Mouse (Mus musculus) forebrain, embryonic 14.5 days (tissue): ENCODE results near the gene Gab1. TPM values are rescaled to one million over a fixed set of nuclear protein-coding genes. Genes with fewer than 3 reads are reported as not detected.

ENCODE experiments used
- ATAC-seq: fragments of 200-750 bp; cut with Nextera tagmentation; 2 replicates; pipeline ENCODE4 v1.8.0; 2017; ENCODE audit warnings: mild to moderate bottlenecking, moderate library complexity
- DNase-seq: peaks from one replicate; pipeline ENCODE4 v3.0.0-alpha.2; 2015; ENCODE audit warnings: low spot score
- H3K27ac ChIP-seq: fragments of 300-500 bp; sonication (generic); 2 replicates; pipeline ENCODE4 v1.5.1; 2014; ENCODE audit warnings: low read depth, mild to moderate bottlenecking, control low read depth, low read length, moderate library complexity
- H3K27me3 ChIP-seq: fragments of 300-500 bp; sonication (generic); replicated peaks from 2 replicates; pipeline ENCODE4 v1.6.1; 2014; ENCODE audit warnings: low read length, control low read depth, mixed read lengths; ENCODE audit not compliant: control insufficient read depth, insufficient read depth
- H3K36me3 ChIP-seq: fragments of 300-500 bp; sonication (generic); 2 replicates; pipeline ENCODE4 v1.6.1; 2014; ENCODE audit warnings: low read length, control low read depth; ENCODE audit not compliant: control insufficient read depth, insufficient read depth
- H3K4me1 ChIP-seq: fragments of 300-500 bp; sonication (generic); 2 replicates; pipeline ENCODE4 v1.6.1; 2014; ENCODE audit warnings: antibody characterized with exemption, low read length, control low read depth; ENCODE audit not compliant: control insufficient read depth, insufficient read depth
- H3K4me2 ChIP-seq: fragments of 300-500 bp; sonication (generic); 2 replicates; pipeline ENCODE4 v1.6.1; 2014; ENCODE audit warnings: mild to moderate bottlenecking, control low read depth, low read length
- H3K4me3 ChIP-seq: fragments of 300-500 bp; sonication (generic); 2 replicates; pipeline ENCODE4 v1.5.1; 2014; ENCODE audit warnings: low read depth, low read length, control low read depth
- H3K9ac ChIP-seq: fragments of 300-500 bp; sonication (generic); 2 replicates; pipeline ENCODE4 v1.6.1; 2014; ENCODE audit warnings: mild to moderate bottlenecking, low read length, control low read depth, moderate library complexity
- H3K9me3 ChIP-seq: fragments of 300-500 bp; sonication (generic); replicated peaks from 2 replicates; pipeline ENCODE4 v1.6.1; 2016; ENCODE audit warnings: low read length, control low read depth, mixed read lengths; ENCODE audit not compliant: control insufficient read depth
- WGBS: fragments of 180-500 bp; shearing (Covaris S2); extraction: QIAGEN DNeasy Blood & Tissue Kit; methylation state at CpG from one replicate; pipeline ENCODE4 v1.1.7; 2014; 5-methylcytosine and 5-hydroxymethylcytosine counted together
- polyA plus RNA-seq: library from polyadenylated mRNA; unstranded; fragments of >200 nt; fragmentation: Nextera tagmentation; extraction: Ambion mirVana; gene quantifications from 2 replicates; pipeline ENCODE4 v1.2.1, GENCODE M21; 2014

Gab1 gene
- 15.4 and 15.8 TPM in 2 replicates for polyA plus RNA-seq

DNA sequence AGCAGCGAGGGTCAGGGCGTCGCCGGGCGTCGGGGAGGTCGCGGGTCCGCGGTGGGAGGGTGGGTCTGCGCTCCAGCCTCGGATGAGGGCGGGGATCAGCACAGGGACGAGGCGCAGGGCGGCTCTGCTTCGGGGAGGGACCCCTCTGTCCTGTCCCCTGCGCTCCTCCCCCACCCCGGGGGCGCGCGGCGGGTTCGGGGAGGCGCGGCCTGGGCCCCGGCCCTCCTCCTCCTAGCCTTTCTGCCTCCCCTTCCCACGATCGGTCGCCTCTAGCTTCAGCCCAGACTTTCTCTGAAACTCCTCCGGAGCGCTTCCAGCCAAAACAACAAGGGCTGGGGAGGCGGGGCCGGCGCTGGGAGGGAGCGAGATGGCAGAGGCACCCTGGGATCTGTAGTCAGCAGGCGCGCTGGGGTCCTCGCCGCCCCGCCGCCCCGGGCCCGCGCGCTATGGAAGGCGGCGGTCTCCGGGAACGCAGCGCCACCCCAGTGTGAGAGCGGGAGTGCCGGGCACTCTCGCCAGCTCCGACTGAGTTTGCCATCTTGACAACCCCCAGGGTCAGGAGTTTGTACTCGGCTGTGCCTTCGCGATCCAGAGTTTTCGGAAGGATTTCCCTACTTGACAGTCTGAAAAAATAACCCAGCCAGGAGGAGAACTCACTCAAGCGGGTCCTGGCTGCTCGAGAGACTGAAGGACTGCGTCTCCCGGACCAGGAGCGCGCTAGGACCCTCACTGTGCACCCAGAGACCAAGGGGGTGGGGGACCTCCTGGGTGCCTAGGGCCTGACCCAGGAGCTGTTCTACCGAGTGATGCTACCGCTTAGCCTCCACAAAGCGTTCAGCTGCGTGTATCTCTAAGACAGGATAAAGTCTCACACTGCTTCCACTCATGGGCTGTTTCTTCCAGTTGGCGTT, at the start of gene Gab1:
TSS of gene Gab1 (minus strand) at position 324 of the 911 bp plus-strand sequence.
- H3K36me3 ChIP-seq = no peaks in the 10 kb centered on the region
- WGBS = 1% methylated on average over 65 of the region's 70 CpGs
- peak within 1 kb of the TSS; percentile 92 for H3K27ac ChIP-seq
- H3K4me2 ChIP-seq = peak within 1 kb of the TSS; percentile 80
- H3K9ac ChIP-seq = peak within 1 kb of the TSS; percentile 83
- ATAC-seq (peak; percentile 97), DNase-seq (peak; percentile 95)
- H3K27me3 ChIP-seq = no peaks in the 10 kb centered on the region
- H3K4me1 ChIP-seq = peaks cover 10% of the 10 kb centered on the region
- H3K4me3 ChIP-seq = peak within 1 kb of the TSS; percentile 86
- H3K9me3 ChIP-seq = no peaks in the 10 kb centered on the region

DNA sequence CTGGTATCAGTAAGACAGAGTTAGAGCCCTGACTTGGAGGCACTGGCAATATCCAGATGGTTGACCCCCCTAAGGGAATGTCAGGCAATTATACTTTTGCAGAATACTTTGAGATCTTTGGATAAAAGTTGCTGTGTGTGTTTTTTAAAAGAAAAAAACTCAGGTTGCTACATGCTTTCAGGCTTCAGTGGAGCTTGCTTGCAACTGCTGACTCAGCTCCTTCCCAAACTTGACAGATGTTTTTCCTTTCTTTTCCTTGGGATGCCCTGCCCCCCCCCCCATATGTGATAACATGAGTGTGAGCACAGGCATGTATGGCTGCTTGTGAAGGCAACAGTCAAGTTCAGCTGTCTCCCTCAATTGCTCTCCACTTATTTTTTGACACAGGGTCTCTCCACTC, 48.5 kb upstream of the Gab1 start:
- H3K4me1 ChIP-seq = no peaks in the 10 kb centered on the region
- H3K27ac ChIP-seq = no peak overlapping the region
- H3K4me2 ChIP-seq = no peak overlapping the region
- H3K4me3 ChIP-seq = no peak overlapping the region
- ATAC-seq (no peak), DNase-seq (no peak)
- no peaks in the 10 kb centered on the region for H3K27me3 ChIP-seq
- no peaks in the 10 kb centered on the region for H3K36me3 ChIP-seq
- H3K9me3 ChIP-seq = no peaks in the 10 kb centered on the region
- H3K9ac ChIP-seq = no peak overlapping the region

DNA sequence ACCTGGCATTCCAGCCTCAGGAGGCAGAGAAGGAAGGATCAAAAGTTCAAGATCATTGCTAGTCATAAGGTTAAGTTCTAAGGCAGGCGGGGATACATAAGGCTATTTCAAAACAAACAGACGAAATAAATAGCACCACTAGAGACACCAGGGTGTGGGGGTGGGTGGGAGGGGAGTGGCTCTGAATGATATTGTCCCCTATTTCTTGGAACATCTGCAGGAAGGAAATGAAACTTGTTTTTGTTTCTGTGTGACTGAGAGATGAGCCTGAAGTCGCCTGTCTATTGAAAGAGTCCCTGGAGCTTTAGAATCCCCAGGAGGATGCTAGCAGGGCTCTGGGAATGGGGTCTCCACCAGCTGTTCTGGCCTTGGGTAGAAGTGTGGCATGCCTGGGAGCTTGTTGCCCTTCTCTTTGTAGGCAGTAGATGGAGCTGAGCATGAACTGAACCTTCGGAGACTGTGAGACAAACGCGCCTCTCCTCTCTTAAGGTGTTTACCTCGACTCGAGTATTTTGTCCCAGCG, 43.5 kb upstream of the Gab1 start:
- no peak overlapping the region for H3K4me2 ChIP-seq
- H3K9me3 ChIP-seq = no peaks in the 10 kb centered on the region
- no peaks in the 10 kb centered on the region for H3K36me3 ChIP-seq
- WGBS = 84% methylated on average over 9 of the region's 9 CpGs
- H3K4me3 ChIP-seq = no peak overlapping the region
- H3K4me1 ChIP-seq = peaks cover 4% of the 10 kb centered on the region; the same call in 1 of the 2 replicates
- H3K27ac ChIP-seq = no peak overlapping the region
- DNase-seq (no peak), ATAC-seq (no peak)
- no peak overlapping the region for H3K9ac ChIP-seq
- no peaks in the 10 kb centered on the region for H3K27me3 ChIP-seq

DNA sequence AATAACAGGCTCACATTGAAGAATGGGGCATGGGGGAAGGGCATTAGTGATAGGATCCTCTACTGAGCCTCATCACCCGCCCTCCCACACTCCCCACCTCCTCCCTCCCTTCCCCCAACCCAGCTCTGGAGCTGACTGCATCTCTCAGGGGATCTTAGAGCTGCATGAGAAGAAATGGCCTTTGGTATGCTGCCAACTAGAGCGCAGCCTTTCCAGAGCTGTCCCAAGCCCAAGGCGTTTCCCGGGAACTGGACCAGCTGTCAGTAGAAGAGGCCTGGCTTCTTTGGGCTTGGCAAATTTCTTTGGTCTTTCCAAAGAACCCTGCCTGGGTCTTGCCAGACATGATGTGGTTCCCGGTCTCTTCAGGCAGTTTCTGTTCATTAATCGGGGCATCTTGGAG, 42.3 kb upstream of the Gab1 start:
- Histone ChIP-seq H3K9me3 (no peaks in the 10 kb centered on the region), H3K9ac (no peak overlapping the region), H3K4me2 (no peak overlapping the region), H3K4me3 (no peak overlapping the region), H3K36me3 (no peaks in the 10 kb centered on the region), H3K27me3 (no peaks in the 10 kb centered on the region), H3K27ac (no peak overlapping the region), H3K4me1 (peaks cover 4% of the 10 kb centered on the region; the same call in 1 of the 2 replicates)
- DNase-seq (peak; percentile 80), ATAC-seq (peak; percentile 69)
- WGBS = 38% methylated on average over 6 of the region's 6 CpGs

DNA sequence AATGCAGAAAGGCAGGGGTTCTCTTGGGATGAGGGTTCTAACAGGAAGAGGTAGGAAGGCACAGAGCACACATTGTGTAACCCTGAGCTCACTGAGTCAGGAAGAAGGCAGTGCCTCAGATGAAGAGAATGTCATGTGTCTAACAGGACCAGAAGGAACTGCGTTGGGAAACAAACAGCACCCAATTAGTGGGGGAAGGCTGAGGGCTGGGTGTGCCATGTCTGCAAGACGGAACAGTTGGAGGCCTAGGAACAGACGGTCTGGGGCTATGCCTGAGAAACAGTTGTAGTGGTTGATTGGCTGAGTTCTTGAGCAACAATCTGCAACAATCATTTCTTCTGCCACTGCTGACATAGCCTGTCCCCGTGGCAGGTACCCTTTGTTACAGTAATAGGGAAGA, 38.8 kb upstream of the Gab1 start:
- Histone ChIP-seq H3K9ac (no peak overlapping the region), H3K36me3 (no peaks in the 10 kb centered on the region), H3K4me3 (no peak overlapping the region), H3K27me3 (no peaks in the 10 kb centered on the region), H3K27ac (no peak overlapping the region), H3K4me1 (peaks cover 4% of the 10 kb centered on the region; the same call in 1 of the 2 replicates), H3K4me2 (no peak overlapping the region), H3K9me3 (no peaks in the 10 kb centered on the region)
- 70% methylated on average over 4 of the region's 4 CpGs for WGBS
- ATAC-seq (peak; percentile 76; the same call in 1 of the 2 replicates), DNase-seq (peak; percentile 53)

DNA sequence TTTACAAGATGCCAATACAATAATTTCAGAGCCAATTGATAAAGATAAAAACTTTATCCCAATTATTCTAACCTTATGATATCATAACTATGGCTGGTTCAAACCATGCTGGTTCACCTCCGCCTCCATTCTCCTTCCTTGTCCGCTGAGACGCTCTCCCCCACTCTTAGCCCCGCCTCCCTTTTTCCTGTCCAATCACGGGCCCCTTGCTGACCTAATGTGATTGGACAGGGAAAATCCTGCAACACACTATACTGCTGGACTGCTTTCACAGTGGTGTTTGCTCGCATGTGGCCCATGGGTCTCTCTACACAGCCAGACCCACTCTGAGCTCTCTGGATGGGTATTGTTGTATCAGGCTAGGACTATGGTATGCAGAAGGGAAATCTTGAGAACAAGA, 38.2 kb upstream of the Gab1 start:
- ATAC-seq = no peak
- no peak overlapping the region for H3K27ac ChIP-seq
- no peak for DNase-seq
- H3K36me3 ChIP-seq = no peaks in the 10 kb centered on the region
- no peaks in the 10 kb centered on the region for H3K9me3 ChIP-seq
- H3K9ac ChIP-seq = no peak overlapping the region
- H3K27me3 ChIP-seq = no peaks in the 10 kb centered on the region
- peaks cover 4% of the 10 kb centered on the region; the same call in 1 of the 2 replicates for H3K4me1 ChIP-seq
- WGBS = 95% methylated on average over 6 of the region's 6 CpGs
- H3K4me2 ChIP-seq = no peak overlapping the region
- H3K4me3 ChIP-seq = no peak overlapping the region

DNA sequence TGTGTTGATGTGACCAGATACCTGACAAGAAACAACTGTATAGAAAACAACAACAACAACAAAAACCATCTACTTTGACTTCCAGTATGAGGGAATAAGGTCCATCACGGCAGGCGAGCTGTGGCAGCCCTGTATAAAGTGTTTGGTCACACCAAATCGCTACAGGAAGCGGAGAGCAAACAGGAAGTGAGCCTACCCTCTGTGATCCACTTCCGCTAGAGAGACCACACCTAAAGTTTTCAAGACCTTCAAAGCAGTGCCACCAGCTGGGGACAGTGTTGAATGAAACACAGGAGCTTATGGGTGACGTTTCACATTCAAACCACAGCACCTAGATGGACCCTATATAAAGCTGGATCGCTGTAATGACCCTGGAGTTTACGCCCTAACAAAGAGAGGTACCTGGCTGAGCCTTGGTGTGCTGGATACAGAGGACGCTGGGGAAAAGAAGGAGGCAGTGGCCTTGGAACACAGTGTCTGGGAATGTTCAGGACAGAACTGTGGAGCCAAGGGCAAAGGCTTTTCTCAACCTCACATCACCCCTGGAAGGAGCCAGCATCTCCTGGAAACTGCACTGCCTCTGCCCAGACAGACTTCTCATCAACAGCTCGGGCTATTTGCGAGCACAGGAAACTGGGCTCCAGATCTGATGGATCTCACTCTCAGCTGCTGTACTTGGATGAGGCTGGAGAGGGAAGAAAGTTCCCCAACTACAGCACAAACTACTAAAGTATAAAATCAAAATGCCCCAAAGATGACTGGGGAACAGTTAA, 36.3 kb upstream of the Gab1 start:
- no peaks in the 10 kb centered on the region for H3K9me3 ChIP-seq
- WGBS = 84% methylated on average over 11 of the region's 11 CpGs
- H3K4me2 ChIP-seq = no peak overlapping the region

DNA sequence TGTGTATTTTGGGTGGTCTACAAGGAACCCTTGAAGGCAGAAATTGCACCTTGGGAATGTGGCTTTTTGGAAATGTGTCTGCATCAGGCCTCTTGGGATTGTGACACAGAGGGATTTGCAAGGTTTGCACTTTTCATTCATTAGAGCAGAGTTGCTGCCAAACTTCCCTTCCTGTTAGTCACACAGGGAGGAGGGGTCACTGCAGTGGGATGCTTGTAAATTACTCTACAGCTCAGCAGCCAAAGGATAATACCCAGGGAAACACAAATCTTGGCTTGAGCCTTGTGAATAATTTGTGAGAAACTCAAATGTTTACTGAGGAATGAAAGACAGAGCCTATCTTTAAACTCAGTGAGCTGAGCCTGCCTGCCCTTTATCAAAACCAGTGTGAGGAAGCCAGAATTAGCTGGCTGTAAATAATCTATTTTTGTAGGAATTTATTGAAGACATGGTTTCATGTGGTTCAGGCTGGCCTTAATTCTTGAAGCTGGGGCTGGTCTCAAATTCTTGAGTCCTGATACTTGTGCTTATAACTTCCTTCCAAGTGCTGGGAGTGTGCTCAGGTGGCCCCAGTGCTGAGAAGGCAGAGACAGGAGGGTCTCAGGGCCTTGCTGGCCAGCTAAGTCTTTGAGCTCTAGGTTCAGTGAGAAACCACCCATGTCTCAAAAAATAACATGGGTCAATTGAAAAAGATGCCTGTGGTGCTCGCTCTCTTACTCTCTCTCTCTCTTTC, 32.9 kb upstream of the Gab1 start:
- DNase-seq (peak; percentile 83), ATAC-seq (peak; percentile 91)
- H3K36me3 ChIP-seq = no peaks in the 10 kb centered on the region
- no peak overlapping the region; the same call in 1 of the 2 replicates for H3K27ac ChIP-seq
- WGBS = 86% methylated on average over 1 of the region's 1 CpGs
- H3K9ac ChIP-seq = no peak overlapping the region
- H3K4me3 ChIP-seq = no peak overlapping the region
- no peaks in the 10 kb centered on the region for H3K27me3 ChIP-seq
- H3K4me1 ChIP-seq = no peaks in the 10 kb centered on the region
- H3K4me2 ChIP-seq = no peak overlapping the region
- H3K9me3 ChIP-seq = no peaks in the 10 kb centered on the region

More for the DNA sequence above, 36.3 kb upstream of the Gab1 start:
- Histone ChIP-seq H3K4me1 (no peaks in the 10 kb centered on the region), H3K4me3 (no peak overlapping the region), H3K27ac (no peak overlapping the region), H3K9ac (no peak overlapping the region), H3K27me3 (no peaks in the 10 kb centered on the region), H3K36me3 (no peaks in the 10 kb centered on the region)
- no peak for ATAC-seq
- no peak for DNase-seq
